Mouse (Mus musculus): ENCODE data around the gene Scarb2.

DNA sequence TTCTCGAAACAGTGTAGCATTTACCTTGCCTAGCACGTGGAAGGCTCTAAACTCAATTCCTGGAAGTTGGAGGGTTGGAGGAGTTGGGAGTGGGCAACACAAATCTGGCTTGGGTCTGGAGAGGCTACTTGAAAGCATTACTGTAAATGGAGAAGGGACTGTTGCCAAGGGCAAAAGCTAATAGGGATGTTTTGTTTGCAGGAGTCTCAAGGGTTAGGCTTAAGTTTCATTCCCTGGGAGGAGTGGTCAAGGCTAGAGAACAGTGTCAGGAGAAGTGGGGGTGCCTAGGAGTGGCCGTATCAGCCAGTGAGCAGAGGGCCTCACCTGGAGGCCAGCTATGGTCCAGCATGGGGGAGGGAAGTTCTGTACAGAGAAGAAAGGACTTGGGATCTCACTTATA, 18.2 kb downstream of the Scarb2 start:
- no peak for TF ChIP-seq CTCF (IDR thresholded peaks at IDR 0.05)
- TF ChIP-seq POLR2A (IDR thresholded peaks at IDR 0.05; ENCODE audit: insufficient read depth, low read depth, low read length): no peak
